Mouse (Mus musculus) midbrain, embryonic 16.5 days (tissue): ENCODE results near the gene Cdh1. TPM values are rescaled to one million over a fixed set of nuclear protein-coding genes. Genes with fewer than 3 reads are reported as not detected.
A peak's percentile ranks its signal among the peaks of the same experiment; 100 is the strongest.

ENCODE experiments used
- ATAC-seq: fragments of 200-750 bp; cut with Nextera tagmentation; 2 replicates; pipeline ENCODE4 v1.8.0; 2017; ENCODE audit warnings: moderate TSS enrichment
- H3K27ac ChIP-seq: fragments of 300-500 bp; sonication (generic); 2 replicates; pipeline ENCODE4 v1.5.1; 2014; ENCODE audit warnings: mild to moderate bottlenecking, low read length, mixed read lengths
- H3K27me3 ChIP-seq: fragments of 300-500 bp; sonication (generic); 2 replicates; pipeline ENCODE4 v1.6.1; 2014; ENCODE audit warnings: low read depth, low read length, mixed read lengths; ENCODE audit not compliant: control insufficient read depth, insufficient read depth
- H3K36me3 ChIP-seq: fragments of 300-500 bp; sonication (generic); 2 replicates; pipeline ENCODE4 v1.6.1; 2014; ENCODE audit warnings: mild to moderate bottlenecking, low read length, moderate library complexity, mixed read lengths; ENCODE audit not compliant: control insufficient read depth, insufficient read depth
- H3K4me1 ChIP-seq: fragments of 300-500 bp; sonication (generic); 2 replicates; pipeline ENCODE4 v1.6.1; 2014; ENCODE audit warnings: mild to moderate bottlenecking, low read length, mixed read lengths; ENCODE audit not compliant: control insufficient read depth, insufficient read depth
- H3K4me2 ChIP-seq: fragments of 300-500 bp; sonication (generic); 2 replicates; pipeline ENCODE4 v1.6.1; 2014; ENCODE audit warnings: mild to moderate bottlenecking, low read length, mixed read lengths
- H3K4me3 ChIP-seq: fragments of 300-500 bp; sonication (generic); 2 replicates; pipeline ENCODE4 v1.5.1; 2014; ENCODE audit warnings: low read depth, mild to moderate bottlenecking, low read length, moderate library complexity, mixed read lengths
- H3K9ac ChIP-seq: fragments of 300-500 bp; sonication (generic); 2 replicates; pipeline ENCODE4 v1.6.1; 2014; ENCODE audit warnings: low read depth, low read length, mixed read lengths
- H3K9me3 ChIP-seq: fragments of 300-500 bp; sonication (generic); replicated peaks from 2 replicates; pipeline ENCODE4 v1.6.1; 2014; ENCODE audit warnings: mild to moderate bottlenecking, low read length, mixed read lengths; ENCODE audit not compliant: control insufficient read depth, poor library complexity, severe bottlenecking
- WGBS: fragments of 180-500 bp; shearing (Covaris S2); extraction: QIAGEN DNeasy Blood & Tissue Kit; methylation state at CpG from one replicate; pipeline ENCODE4 v1.1.7; 2014; 5-methylcytosine and 5-hydroxymethylcytosine counted together
- polyA plus RNA-seq: library from polyadenylated mRNA; unstranded; fragments of >200 nt; fragmentation: Nextera tagmentation; extraction: Ambion mirVana; gene quantifications from 2 replicates; pipeline ENCODE4 v1.2.1, GENCODE M21; 2015

Cdh1 gene
- polyA plus RNA-seq, 1 experiment from 2014 or later, result 4.1 TPM

DNA sequence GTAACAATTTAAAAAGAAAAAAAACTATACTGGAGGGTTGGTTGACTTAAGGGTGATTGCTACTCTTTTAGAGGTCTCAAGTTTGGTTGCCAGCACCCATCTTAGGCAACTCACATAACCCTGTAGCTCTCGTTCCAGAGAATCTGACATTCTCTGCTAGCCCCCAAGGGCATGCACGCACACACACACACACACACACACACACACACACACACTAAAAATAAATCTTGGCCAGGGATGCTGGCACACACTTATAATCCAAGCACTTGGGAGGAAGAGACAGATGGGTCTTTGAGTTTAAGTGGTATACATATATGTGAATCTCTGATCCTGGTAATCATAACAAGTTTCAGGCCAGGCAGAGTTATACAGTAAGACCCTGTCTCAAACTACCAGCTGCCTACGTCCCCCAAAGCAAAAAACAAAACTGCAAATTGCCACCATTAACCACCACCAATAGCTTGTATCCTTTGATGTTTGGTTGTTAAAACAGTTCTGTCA, 94.6 kb downstream of the Cdh1 start:
- Histone ChIP-seq H3K4me1 (no peaks in the 10 kb centered on the region), H3K9me3 (no peaks in the 10 kb centered on the region), H3K27me3 (no peaks in the 10 kb centered on the region), H3K36me3 (peaks cover 8% of the 10 kb centered on the region; the same call in 1 of the 2 replicates), H3K4me3 (no peak overlapping the region), H3K9ac (no peak overlapping the region), H3K27ac (no peak overlapping the region), H3K4me2 (no peak overlapping the region)
- 82% methylated on average over 3 of the region's 3 CpGs for WGBS
- no peak for ATAC-seq

DNA sequence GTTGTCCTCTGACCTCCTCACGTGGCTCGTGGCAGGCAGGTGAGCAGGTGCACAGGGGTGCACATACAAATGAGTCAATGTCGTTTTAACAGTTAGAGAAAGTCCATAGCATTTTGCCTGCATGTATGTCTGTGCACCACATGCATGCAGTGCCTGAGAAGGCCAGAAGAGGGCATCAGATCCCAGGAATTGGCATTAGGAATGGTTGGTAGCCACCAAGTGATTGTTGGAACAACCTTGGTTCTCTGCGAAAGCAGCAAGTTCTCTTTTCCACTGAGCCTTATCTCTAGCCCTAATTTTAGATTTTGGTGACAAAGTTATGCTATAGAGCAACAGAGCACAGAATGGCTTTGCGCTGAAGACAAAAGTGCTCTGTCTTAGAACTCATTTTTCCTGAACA, 96.4 kb downstream of the Cdh1 start:
- no peaks in the 10 kb centered on the region for H3K4me1 ChIP-seq
- peaks cover 8% of the 10 kb centered on the region; the same call in 1 of the 2 replicates for H3K36me3 ChIP-seq
- ATAC-seq, result no peak
- H3K9ac ChIP-seq, result no peak overlapping the region
- H3K4me2 ChIP-seq, result no peak overlapping the region
- 77% methylated on average over 5 of the region's 5 CpGs for WGBS
- H3K27ac ChIP-seq, result no peak overlapping the region
- H3K9me3 ChIP-seq, result no peaks in the 10 kb centered on the region
- no peak overlapping the region for H3K4me3 ChIP-seq
- H3K27me3 ChIP-seq, result no peaks in the 10 kb centered on the region

DNA sequence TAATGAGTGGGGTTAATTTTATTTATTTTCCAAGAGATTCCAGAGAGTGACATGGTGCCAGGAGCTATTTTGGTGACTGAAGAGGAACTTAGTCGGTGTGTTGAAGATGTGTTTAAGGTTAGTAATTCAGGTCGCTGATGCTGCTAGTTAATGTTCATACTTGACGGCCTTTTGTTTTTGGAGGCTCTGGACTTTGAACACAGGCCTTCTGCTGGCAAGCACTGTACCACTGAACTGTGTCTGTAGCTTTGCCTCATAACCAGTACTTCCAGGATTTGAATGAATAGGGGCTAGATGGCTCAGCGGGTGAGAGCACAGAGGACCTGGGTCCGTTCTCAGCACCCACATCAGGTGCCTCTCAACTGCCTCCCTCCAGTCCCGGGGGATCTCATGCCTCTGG, 97.0 kb downstream of the Cdh1 start:
- no peak for ATAC-seq
- Histone ChIP-seq H3K4me3 (no peak overlapping the region), H3K27me3 (no peaks in the 10 kb centered on the region), H3K27ac (no peak overlapping the region), H3K9ac (no peak overlapping the region), H3K36me3 (peaks cover 8% of the 10 kb centered on the region; the same call in 1 of the 2 replicates), H3K4me2 (no peak overlapping the region), H3K4me1 (no peaks in the 10 kb centered on the region), H3K9me3 (no peaks in the 10 kb centered on the region)
- WGBS, result 97% methylated on average over 6 of the region's 6 CpGs

DNA sequence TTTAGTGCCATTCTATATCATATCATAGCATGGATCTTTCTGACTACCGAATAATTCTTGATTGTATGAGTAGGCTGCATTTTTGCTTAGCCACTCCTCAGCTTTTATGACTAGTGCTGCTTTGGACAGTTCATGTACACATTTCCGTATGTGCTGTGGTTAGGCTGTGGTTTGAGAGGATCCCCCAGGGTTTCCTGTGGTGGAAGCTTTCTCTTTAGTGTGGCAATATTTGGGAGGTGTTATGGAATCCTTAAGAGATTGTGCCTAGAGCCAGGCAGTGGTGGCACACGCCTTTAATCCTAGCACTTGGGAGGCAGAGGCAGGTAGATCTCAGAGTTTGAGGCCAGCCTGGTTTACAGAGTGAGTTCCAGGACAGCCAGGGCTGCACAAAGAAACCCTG, 98.2 kb downstream of the Cdh1 start:
- H3K27ac ChIP-seq, result no peak overlapping the region

DNA sequence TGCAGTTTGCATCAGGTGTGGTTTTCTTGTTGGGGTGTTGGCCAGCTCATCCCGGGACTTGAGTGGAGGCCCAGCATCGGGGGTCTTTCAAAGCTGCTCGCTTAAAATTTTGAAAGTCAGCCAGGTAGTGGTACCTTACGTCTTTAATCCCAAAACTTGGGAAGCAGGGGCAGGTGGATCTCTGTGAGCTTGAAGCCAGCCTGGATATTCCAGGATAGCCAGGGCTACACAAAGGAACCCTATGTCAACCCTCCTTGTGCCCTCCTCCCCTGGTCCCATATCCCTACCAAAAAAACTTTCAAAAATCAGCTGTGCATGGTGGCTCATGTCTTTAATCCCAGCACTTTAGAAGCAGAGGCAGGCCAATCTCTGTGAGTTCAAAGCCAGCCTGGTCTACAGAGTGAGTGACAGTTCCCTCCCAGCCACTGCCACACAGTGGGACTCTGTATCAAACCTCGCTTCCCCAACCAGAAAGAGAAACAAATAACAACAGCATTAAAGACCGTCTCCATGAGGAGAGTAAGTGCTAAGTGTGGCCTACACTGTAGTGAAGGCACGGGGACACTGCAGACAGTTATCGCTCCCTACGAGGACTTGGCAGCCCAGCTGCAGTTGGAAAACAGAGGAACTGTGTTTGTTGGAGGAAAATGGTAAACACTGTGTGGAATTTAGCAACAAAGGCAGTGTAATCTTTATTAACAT, 101.2 kb downstream of the Cdh1 start:
- 80% methylated on average over 9 of the region's 9 CpGs for WGBS
- no peak overlapping the region for H3K4me3 ChIP-seq
- ATAC-seq, result no peak
- H3K4me2 ChIP-seq, result no peak overlapping the region
- H3K4me1 ChIP-seq, result no peaks in the 10 kb centered on the region
- H3K9ac ChIP-seq, result no peak overlapping the region
- peaks cover 5% of the 10 kb centered on the region; the same call in 1 of the 2 replicates for H3K36me3 ChIP-seq
- no peaks in the 10 kb centered on the region for H3K27me3 ChIP-seq
- no peaks in the 10 kb centered on the region for H3K9me3 ChIP-seq
- H3K27ac ChIP-seq, result no peak overlapping the region

More for the DNA sequence above, 98.2 kb downstream of the Cdh1 start:
- H3K4me3 ChIP-seq, result no peak overlapping the region
- no peak overlapping the region for H3K4me2 ChIP-seq
- peaks cover 8% of the 10 kb centered on the region; the same call in 1 of the 2 replicates for H3K36me3 ChIP-seq
- no peaks in the 10 kb centered on the region for H3K27me3 ChIP-seq
- WGBS, result 92% methylated on average over 3 of the region's 3 CpGs
- ATAC-seq, result no peak
- H3K4me1 ChIP-seq, result no peaks in the 10 kb centered on the region
- no peaks in the 10 kb centered on the region for H3K9me3 ChIP-seq
- no peak overlapping the region for H3K9ac ChIP-seq

DNA sequence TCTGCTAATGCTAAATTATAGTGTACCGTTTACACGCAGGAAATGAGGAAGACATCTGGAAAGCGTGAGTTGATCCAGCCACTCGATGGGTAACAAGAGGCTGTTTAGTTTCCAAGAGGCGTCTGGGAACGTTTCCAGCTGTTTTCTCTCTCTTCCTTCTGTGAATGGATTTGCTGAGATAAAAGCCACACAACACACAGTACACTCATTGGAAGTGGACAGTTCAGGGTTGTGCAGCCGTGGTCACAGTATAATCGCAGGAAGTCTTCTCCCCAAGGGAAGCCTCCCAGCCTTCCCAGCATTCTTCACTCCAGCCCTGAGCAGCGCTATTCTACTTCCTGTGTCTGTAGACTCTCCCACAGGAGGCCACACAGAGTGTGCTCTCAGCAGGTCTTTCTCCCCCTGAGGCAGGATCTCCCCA, 101.8 kb downstream of the Cdh1 start:
- Histone ChIP-seq H3K27ac (no peak overlapping the region), H3K4me3 (no peak overlapping the region), H3K9ac (no peak overlapping the region), H3K4me2 (no peak overlapping the region), H3K9me3 (no peaks in the 10 kb centered on the region), H3K27me3 (no peaks in the 10 kb centered on the region), H3K4me1 (no peaks in the 10 kb centered on the region), H3K36me3 (peaks cover 4% of the 10 kb centered on the region; the same call in 1 of the 2 replicates)
- 58% methylated on average over 9 of the region's 9 CpGs for WGBS
- no peak; the same call in 1 of the 2 replicates for ATAC-seq

DNA sequence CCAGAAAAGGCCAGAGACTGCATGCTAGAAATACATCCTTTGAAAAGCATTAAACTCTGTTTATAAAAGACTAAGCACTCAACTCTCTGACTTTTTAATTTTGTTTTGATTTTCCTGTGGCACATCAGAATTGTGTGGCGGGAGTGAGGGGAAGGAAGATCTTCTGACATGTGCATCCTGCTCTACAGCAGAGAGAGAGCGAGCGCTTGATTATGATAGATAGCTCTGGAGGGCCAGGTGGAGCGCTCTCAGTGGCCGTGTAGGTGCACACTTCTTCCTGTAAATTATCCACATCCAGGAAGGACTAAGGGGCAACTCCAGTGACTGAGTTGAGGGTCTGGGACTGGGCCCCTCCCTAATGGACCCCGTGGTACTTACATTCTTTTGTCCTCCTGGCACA, 103.0 kb downstream of the Cdh1 start:
- Histone ChIP-seq H3K9me3 (no peaks in the 10 kb centered on the region), H3K9ac (no peak overlapping the region), H3K27ac (peak overlapping the region; percentile 42; the same call in 1 of the 2 replicates), H3K4me2 (no peak overlapping the region), H3K27me3 (no peaks in the 10 kb centered on the region), H3K36me3 (no peaks in the 10 kb centered on the region), H3K4me1 (no peaks in the 10 kb centered on the region), H3K4me3 (no peak overlapping the region)
- 87% methylated on average over 6 of the region's 6 CpGs for WGBS
- no peak for ATAC-seq

DNA sequence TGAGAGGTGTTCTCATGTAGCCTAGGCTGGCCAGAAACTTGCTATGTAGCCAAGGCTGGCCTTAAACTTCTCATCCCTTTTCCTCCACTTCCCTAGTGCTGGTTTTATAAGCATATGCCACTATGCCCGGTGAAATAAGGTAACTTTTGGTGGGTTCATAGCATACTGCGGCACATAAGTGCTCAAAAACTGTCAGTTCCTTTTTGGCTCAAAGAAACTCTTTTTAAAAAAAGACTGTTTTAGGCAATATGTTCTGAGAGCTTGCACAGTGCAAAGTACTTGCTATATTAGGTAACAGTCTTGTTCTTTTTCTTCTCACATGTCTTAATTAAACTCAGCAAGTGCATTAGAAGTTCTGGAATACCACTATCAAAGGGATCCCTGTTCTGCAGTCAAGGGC, 106.9 kb downstream of the Cdh1 start:
- Histone ChIP-seq H3K27ac (no peak overlapping the region), H3K9me3 (no peaks in the 10 kb centered on the region), H3K9ac (no peak overlapping the region), H3K4me2 (no peak overlapping the region), H3K4me3 (no peak overlapping the region), H3K27me3 (no peaks in the 10 kb centered on the region), H3K36me3 (no peaks in the 10 kb centered on the region), H3K4me1 (no peaks in the 10 kb centered on the region)
- ATAC-seq, result no peak
- 93% methylated on average over 2 of the region's 2 CpGs for WGBS

DNA sequence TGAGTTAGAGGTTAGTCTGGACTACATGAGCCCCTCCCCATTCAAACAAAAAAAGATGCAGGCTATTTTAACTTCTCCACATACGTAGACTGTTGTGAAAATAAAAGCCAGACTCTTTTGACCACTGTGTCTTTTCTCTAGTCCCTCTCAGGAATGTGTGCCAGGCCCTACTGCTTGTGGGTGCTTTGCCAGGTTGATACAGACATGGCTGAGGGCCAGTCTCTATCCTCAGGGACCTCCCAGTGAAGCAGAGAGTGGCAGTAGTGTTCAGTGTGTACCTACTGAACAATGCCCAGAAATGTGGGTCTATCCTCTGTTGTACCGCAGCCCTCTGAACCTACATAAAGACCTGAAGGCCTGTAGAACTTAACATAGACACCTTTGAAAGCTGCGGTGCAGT, 109.3 kb downstream of the Cdh1 start:
- Histone ChIP-seq H3K4me1 (no peaks in the 10 kb centered on the region), H3K27me3 (no peaks in the 10 kb centered on the region), H3K27ac (no peak overlapping the region), H3K36me3 (no peaks in the 10 kb centered on the region), H3K4me2 (no peak overlapping the region), H3K9me3 (no peaks in the 10 kb centered on the region), H3K9ac (no peak overlapping the region), H3K4me3 (no peak overlapping the region)
- ATAC-seq, result no peak
- 54% methylated on average over 3 of the region's 3 CpGs for WGBS
